Mouse (Mus musculus) CH12.LX (cell line): Measurements from ENCODE around the gene Nup205.

Experiments used
- BHLHE40 ChIP-seq: IDR thresholded peaks from 2 replicates; pipeline ENCODE4 v1.6.1; 2011; ENCODE audit warnings: mild to moderate bottlenecking, low read depth, low read length, improper control_type of control experiment
- CTCF ChIP-seq, 2 experiments: IDR thresholded peaks in 1 of 2; conservative IDR thresholded peaks in 1 of 2; 2 replicates each; pipeline ENCODE4 v1.5.1; 2011 to 2012; ENCODE audit warnings: low read depth in 2 of 2, low read length in 2 of 2, improper control_type of control experiment in 1 of 2, inconsistent platforms in 1 of 2, mild to moderate bottlenecking in 1 of 2, moderate library complexity in 1 of 2
- EP300 ChIP-seq: IDR thresholded peaks from 2 replicates; pipeline ENCODE4 v1.6.1; 2011; ENCODE audit warnings: low read length, improper control_type of control experiment
- HCFC1 ChIP-seq: IDR thresholded peaks from 2 replicates; pipeline ENCODE4 v1.6.1; 2012; ENCODE audit warnings: low read depth, mild to moderate bottlenecking, inconsistent platforms, low read length, improper control_type of control experiment
- POLR2A ChIP-seq: IDR thresholded peaks from 2 replicates; pipeline ENCODE4 v1.6.1; 2011; ENCODE audit warnings: low read depth, mild to moderate bottlenecking, improper control_type of control experiment, low read length
- POLR2AphosphoS2 ChIP-seq: IDR thresholded peaks from 2 replicates; pipeline ENCODE4 v1.6.1; 2011; ENCODE audit warnings: low read depth, low read length, improper control_type of control experiment
- USF1 ChIP-seq: IDR thresholded peaks from 2 replicates; pipeline ENCODE4 v1.6.1; 2014; ENCODE audit warnings: low read depth, mild to moderate bottlenecking, inconsistent platforms, low read length, improper control_type of control experiment
- ZKSCAN1 ChIP-seq: IDR thresholded peaks from 2 replicates; pipeline ENCODE4 v1.6.1; 2012; ENCODE audit warnings: low read depth, inconsistent platforms, low read length, improper control_type of control experiment, borderline replicate concordance
- ZNF384 ChIP-seq: IDR thresholded peaks from 2 replicates; pipeline ENCODE4 v1.6.1; 2012; ENCODE audit warnings: low read depth, low read length, improper control_type of control experiment, inconsistent platforms

DNA sequence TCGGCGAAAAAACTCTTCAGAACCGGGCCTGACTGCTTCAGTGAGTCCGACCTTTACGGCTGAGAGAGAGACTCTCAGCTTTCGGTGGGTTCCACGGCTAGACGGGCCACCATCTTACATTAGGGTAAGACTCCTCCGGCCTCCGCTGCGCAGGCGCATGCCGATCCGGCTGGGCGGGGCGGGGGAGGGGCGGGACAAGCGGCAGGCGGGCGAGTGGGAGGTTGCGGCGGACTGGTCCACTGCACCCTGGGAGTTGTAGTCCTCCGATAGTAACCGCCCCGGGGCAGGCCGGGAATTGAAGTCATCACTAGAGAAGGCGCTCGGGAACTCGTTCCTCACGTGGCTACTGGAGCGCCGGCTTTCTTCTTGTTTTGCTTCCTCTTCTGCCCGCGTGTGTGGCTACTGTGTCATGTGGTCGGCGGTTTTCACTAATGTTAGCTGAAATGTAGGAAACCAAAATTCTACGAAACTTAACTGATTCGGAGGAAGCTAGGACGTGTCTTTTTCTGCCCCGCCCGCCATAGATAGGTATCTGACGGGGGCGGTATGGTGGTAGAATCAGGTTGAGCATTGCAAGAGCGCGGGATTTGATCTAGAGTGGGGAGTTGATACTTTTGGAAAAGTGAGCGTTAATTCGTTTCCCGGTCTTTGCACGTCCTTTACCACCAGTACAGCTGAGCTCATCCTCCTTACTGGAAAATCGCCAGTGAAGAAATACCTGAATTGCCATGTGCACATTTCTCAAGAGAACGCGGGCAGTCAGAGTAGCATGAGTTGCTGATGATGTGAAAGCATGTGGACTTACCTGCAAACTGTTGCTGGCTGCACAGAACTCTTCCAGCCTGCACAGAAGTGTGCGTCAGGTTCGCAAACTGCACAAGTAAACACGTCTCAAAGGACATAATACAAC, 43.4 kb upstream of the Nup205 start, which contains the start of gene Cnot4:
- 0 out of 2 replicates have a peak, but pooled peaks have one; percentile 30 for TF ChIP-seq ZNF384
- TF ChIP-seq HCFC1, result peak; percentile 99
- no peak for TF ChIP-seq EP300
- TF ChIP-seq BHLHE40, result peak; percentile 98
- peak; percentile 87 for TF ChIP-seq USF1
- TF ChIP-seq ZKSCAN1, result no peak
- no peak for TF ChIP-seq CTCF (conservative IDR thresholded peaks at IDR 0.05 in 1 of 2, IDR thresholded peaks at IDR 0.05 in 1 of 2; ENCODE audit: low read depth in 2 of 2, low read length in 2 of 2)
- TF ChIP-seq POLR2A, result peak; percentile 95
- peak; percentile 77; the same call in 1 of the 2 replicates for TF ChIP-seq POLR2AphosphoS2
